Mouse (Mus musculus) liver, adult 2 months (tissue): Measurements from ENCODE around the gene Trim14. TPM values are rescaled to one million over a fixed set of nuclear protein-coding genes. Genes with fewer than 3 reads are reported as not detected.
"Not testable (repeated sequence)": the region's sequence is repeated elsewhere in the genome, so short reads cannot be mapped to it uniquely, and the experiment has no call there.

Source experiments
- DNase-seq: peaks from one replicate; pipeline ENCODE4 v3.0.0-alpha.2; 2011; ENCODE audit warnings: low read depth, low spot score; ENCODE audit errors: extremely low read depth
- H3K27ac ChIP-seq: fragments of 200-500 bp; replicated peaks from 2 replicates; pipeline ENCODE4 v1.5.1; 2012; ENCODE audit warnings: low read depth, mild to moderate bottlenecking, control low read depth, inconsistent platforms, low read length; ENCODE audit not compliant: insufficient read depth
- H3K27me3 ChIP-seq: fragments of 200-500 bp; 2 replicates; pipeline ENCODE4 v1.6.1; 2012; ENCODE audit warnings: mild to moderate bottlenecking, moderate library complexity, low read length, inconsistent platforms; ENCODE audit not compliant: control insufficient read depth, insufficient read depth
- H3K36me3 ChIP-seq: fragments of 200-500 bp; 2 replicates; pipeline ENCODE4 v1.6.1; 2012; ENCODE audit warnings: low read length, inconsistent platforms; ENCODE audit not compliant: control insufficient read depth, insufficient read depth
- H3K4me1 ChIP-seq: fragments of 200-500 bp; 2 replicates; pipeline ENCODE4 v1.6.1; 2011; ENCODE audit warnings: low read length; ENCODE audit not compliant: control insufficient read depth, insufficient read depth
- H3K4me3 ChIP-seq: fragments of 200-500 bp; 2 replicates; pipeline ENCODE4 v1.5.1; 2011; ENCODE audit warnings: low read depth, mild to moderate bottlenecking, control low read depth, low read length, moderate library complexity; ENCODE audit not compliant: insufficient read depth
- H3K79me2 ChIP-seq: fragments of 200-500 bp; 2 replicates; pipeline ENCODE4 v1.6.1; 2012; ENCODE audit warnings: inconsistent platforms, mild to moderate bottlenecking, low read length, moderate library complexity; ENCODE audit not compliant: control insufficient read depth, insufficient read depth
- H3K9ac ChIP-seq: fragments of 200-500 bp; 2 replicates; pipeline ENCODE4 v1.6.1; 2012; ENCODE audit warnings: low read depth, mild to moderate bottlenecking, control low read depth, inconsistent platforms, low read length
- CTCF ChIP-seq: fragments of 200-500 bp; IDR thresholded peaks from 2 replicates; pipeline ENCODE4 v1.5.1; 2011; ENCODE audit warnings: low read depth, low read length, control low read depth
- POLR2A ChIP-seq: fragments of 200-500 bp; IDR thresholded peaks from 2 replicates; pipeline ENCODE4 v1.6.1; 2011; ENCODE audit warnings: low read length, control low read depth; ENCODE audit not compliant: insufficient read depth; ENCODE audit errors: extremely low read depth
- WGBS: fragments of 180-500 bp; shearing (Covaris S2); methylation state at CpG from one replicate; pipeline ENCODE4 v1.1.7; 2018; 5-methylcytosine and 5-hydroxymethylcytosine counted together
- polyA plus RNA-seq: library from polyadenylated mRNA; depleted of rRNA; stranded (reverse); fragments of >200 nt; gene quantifications from 2 replicates; pipeline ENCODE4 v1.2.3, GENCODE M21; 2012; rRNA removed
- total RNA-seq: library from RNA; depleted of rRNA; stranded (reverse); fragments of >200 nt; gene quantifications from 2 replicates; pipeline ENCODE4 v1.2.3, GENCODE M21; 2014; rRNA removed

The Trim14 gene
- total RNA-seq (21.3 and 26.5 TPM in 2 replicates), polyA plus RNA-seq (24.9 and 28.6 TPM in 2 replicates)

DNA sequence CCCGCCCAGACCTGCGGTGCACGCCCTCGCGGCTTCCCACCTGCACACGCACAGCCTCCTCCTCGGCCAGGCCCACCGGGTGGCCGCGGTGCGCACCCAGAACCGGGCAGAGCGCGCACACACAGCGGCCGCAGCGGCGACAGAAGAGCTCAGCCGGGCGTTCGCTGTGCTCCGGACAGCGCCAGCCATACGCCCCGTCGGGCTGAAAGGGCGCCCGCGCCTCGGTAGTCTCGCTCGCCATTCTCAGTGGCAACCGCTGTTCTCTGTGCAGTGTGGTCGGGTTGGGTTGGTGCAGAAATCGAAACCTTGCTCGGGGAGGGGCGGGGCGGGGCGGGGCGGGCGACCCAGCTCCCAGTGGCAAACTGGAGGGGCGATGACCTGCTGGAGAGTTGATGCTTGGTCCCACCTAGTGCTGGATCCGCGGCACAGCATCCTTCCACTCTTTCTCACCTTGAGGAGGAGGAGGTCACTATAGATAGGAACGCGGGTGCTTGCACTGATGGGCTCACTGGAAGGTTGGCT is at the start of gene Trim14:
Trim14 (minus strand) TSS at position 302 of the 522 bp plus-strand sequence.
- peak; percentile 68 for DNase-seq
- Histone ChIP-seq H3K4me1 (peaks cover 18% of the 10 kb centered on the region), H3K27me3 (no peaks in the 10 kb centered on the region), H3K79me2 (no peaks in the 10 kb centered on the region; the same call in 1 of the 2 replicates), H3K9ac (peak within 1 kb of the TSS; percentile 92), H3K27ac (peak within 1 kb of the TSS; percentile 83), H3K36me3 (peaks cover 9% of the 10 kb centered on the region), H3K4me3 (peak within 1 kb of the TSS; percentile 89)
- TF ChIP-seq CTCF (peak; percentile 74), POLR2A (peak; percentile 93)
- under 1% methylated on average over 42 of the region's 46 CpGs for WGBS

- no peak for TF ChIP-seq POLR2A
- TF ChIP-seq CTCF: no peak
- no peak for DNase-seq
- WGBS: 66% methylated on average over 13 of the region's 13 CpGs
Measured at GRCm38 (mm10) chr4:46585041-46585810, 49.3 kb upstream of the Trim14 start.

DNA sequence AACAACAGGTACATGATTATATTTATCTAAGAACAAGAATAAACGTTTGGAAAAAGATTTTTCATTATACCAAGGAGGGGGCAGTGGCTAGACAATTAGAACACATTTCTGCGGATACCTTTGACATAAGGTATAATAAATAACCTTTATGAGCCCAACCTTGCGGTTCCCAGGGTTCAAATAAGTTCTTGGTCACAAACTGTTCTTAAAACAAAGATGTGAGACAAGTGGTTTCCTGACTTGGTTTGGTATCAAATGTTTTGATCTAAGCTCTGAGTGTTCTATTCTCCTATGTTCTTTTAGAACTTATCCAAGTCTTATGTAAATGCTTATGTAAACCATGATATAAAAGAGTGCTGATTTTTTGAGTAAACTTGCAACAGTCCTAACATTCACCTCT is 48.6 kb upstream of the Trim14 start:
- not testable (repeated sequence) for H3K4me1 ChIP-seq, H3K9ac ChIP-seq, H3K27ac ChIP-seq, H3K79me2 ChIP-seq, H3K4me3 ChIP-seq, H3K36me3 ChIP-seq, DNase-seq, H3K27me3 ChIP-seq
- WGBS: 72% methylated on average over 3 of the region's 3 CpGs

More at GRCm38 (mm10) chr4:46585041-46585810, 49.3 kb upstream of the Trim14 start:
- H3K9ac ChIP-seq: no peak overlapping the region
- H3K27me3 ChIP-seq: no peaks in the 10 kb centered on the region
- no peaks in the 10 kb centered on the region for H3K4me1 ChIP-seq
- no peak overlapping the region for H3K27ac ChIP-seq
- H3K79me2 ChIP-seq: no peaks in the 10 kb centered on the region
- H3K36me3 ChIP-seq: no peaks in the 10 kb centered on the region
- H3K4me3 ChIP-seq: no peak overlapping the region

DNA sequence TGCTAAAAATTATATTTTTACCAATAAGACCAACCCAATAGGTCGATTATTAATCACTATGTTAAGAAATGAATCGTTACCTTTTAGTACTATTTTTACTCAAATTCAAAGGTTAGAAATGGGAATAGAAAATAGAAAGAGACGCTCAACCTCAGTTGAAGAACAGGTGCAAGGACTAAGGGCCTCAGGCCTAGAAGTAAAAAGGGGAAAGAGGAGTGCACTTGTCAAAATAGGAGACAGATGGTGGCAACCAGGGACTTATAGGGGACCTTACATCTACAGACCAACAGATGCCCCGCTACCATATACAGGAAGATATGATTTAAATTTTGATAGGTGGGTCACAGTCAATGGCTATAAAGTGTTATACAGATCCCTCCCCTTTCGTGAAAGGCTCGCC is 48.1 kb upstream of the Trim14 start:
- H3K9ac ChIP-seq, H3K4me1 ChIP-seq, H3K79me2 ChIP-seq, H3K27me3 ChIP-seq, H3K27ac ChIP-seq, H3K4me3 ChIP-seq, H3K36me3 ChIP-seq, DNase-seq: not testable (repeated sequence)
- WGBS: 80% methylated on average over 2 of the region's 6 CpGs

DNA sequence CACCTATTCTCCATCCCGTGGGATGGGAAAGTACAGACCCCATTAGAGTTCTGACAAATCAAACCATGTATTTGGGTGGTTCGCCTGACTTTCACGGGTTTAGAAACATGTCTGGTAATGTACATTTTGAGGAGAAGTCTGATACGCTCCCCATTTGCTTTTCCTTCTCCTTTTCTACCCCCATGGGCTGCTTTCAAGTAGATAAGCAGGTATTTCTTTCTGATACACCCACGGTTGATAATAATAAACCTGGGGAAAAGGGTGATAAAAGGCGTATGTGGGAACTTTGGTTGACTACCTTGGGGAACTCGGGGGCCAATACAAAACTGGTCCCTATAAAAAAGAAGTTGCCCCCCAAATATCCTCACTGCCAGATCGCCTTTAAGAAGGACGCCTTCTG is 46.1 kb upstream of the Trim14 start:
- not testable (repeated sequence) for H3K4me3 ChIP-seq, H3K79me2 ChIP-seq, H3K9ac ChIP-seq, H3K36me3 ChIP-seq, H3K4me1 ChIP-seq, H3K27me3 ChIP-seq, DNase-seq, H3K27ac ChIP-seq
- 84% methylated on average over 9 of the region's 9 CpGs for WGBS

DNA sequence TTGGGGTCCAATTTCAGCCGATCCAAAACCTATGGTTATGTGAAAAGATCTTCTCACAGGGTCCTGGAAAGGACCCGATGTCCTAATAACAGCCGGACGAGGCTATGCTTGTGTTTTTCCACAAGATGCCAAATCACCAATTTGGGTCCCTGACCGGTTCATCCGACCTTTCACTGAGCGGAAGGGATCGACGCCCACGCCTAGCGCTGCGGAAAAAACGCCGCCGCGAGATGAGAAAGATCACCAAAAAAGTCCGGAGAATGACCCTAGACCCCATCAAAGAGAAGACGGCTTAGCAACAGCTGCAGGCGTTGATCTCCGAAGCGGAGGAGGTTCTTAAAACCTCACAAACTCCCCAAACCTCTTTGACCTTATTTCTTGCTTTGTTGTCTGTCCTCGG is 45.6 kb upstream of the Trim14 start:
- not testable (repeated sequence) for H3K4me3 ChIP-seq, H3K36me3 ChIP-seq, H3K27ac ChIP-seq, H3K79me2 ChIP-seq, H3K9ac ChIP-seq, H3K27me3 ChIP-seq, H3K4me1 ChIP-seq, DNase-seq
- 93% methylated on average over 22 of the region's 22 CpGs for WGBS

DNA sequence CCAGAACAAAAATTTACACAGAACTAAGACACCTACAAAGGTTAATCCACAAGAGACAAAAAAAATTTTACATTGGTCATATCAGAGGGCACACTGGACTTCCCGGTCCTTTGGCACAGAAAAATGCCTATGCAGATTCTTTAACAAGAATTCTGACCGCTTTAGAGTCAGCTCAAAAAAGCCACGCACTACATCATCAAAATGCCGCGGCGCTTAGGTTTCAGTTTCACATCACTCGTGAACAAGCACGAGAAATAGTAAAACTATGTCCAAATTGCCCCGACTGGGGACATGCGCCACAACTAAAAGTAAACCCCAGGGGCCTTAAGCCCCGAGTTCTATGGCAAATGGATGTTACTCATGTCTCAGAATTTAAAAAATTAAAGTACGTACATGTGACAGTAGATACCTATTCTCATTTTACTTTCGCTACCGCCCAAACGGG is 44.9 kb upstream of the Trim14 start:
- H3K9ac ChIP-seq, H3K27ac ChIP-seq, DNase-seq, H3K4me1 ChIP-seq, H3K4me3 ChIP-seq, H3K36me3 ChIP-seq, H3K27me3 ChIP-seq, H3K79me2 ChIP-seq: not testable (repeated sequence)
- 88% methylated on average over 15 of the region's 15 CpGs for WGBS

DNA sequence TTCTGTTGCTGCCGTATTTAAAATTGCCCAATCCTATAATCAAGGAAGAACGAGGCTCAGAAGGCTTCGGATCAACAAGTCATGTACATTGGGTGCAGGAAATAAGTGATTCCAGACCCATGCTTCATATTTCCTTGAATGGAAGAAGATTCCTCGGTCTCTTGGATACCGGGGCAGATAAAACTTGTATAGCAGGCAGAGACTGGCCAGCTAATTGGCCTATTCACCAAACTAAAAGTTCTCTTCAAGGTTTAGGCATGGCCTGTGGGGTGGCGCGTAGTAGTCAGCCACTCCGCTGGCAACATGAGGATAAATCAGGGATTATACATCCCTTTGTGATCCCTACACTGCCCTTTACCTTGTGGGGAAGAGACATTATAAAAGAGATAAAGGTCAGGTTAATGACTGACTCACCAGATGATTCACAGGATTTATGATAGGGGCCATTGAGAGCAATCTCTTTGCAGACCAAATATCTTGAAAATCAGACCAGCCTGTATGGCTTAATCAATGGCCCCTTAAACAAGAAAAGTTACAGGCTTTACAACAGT is 42.9 kb upstream of the Trim14 start:
- 90% methylated on average over 8 of the region's 8 CpGs for WGBS
- H3K9ac ChIP-seq, H3K27me3 ChIP-seq, H3K79me2 ChIP-seq, H3K4me3 ChIP-seq, DNase-seq, H3K36me3 ChIP-seq, H3K4me1 ChIP-seq, H3K27ac ChIP-seq: not testable (repeated sequence)
